Mouse (Mus musculus) heart, embryonic 11.5 days (tissue): ENCODE results near the gene Cacng2. TPM values are rescaled to one million over a fixed set of nuclear protein-coding genes. Genes with fewer than 3 reads are reported as not detected.

Experiments
- ATAC-seq: fragments of 200-750 bp; cut with Nextera tagmentation; replicated peaks from 2 replicates; pipeline ENCODE4 v1.8.0; 2017; ENCODE audit warnings: moderate library complexity; ENCODE audit not compliant: insufficient number of reproducible peaks, low FRiP score, low TSS enrichment
- H3K27ac ChIP-seq: fragments of 300-500 bp; sonication (generic); 2 replicates; pipeline ENCODE4 v1.5.1; 2014; ENCODE audit warnings: mild to moderate bottlenecking, low read depth, low read length
- H3K27me3 ChIP-seq: fragments of 300-500 bp; sonication (generic); 2 replicates; pipeline ENCODE4 v1.6.1; 2014; ENCODE audit warnings: mild to moderate bottlenecking, low read length, mixed read lengths; ENCODE audit not compliant: control insufficient read depth, insufficient read depth
- H3K36me3 ChIP-seq: fragments of 300-500 bp; sonication (generic); 2 replicates; pipeline ENCODE4 v1.6.1; 2014; ENCODE audit warnings: mild to moderate bottlenecking, low read length, moderate library complexity, mixed read lengths; ENCODE audit not compliant: control insufficient read depth, insufficient read depth
- H3K4me1 ChIP-seq: fragments of 300-500 bp; sonication (generic); 2 replicates; pipeline ENCODE4 v1.6.1; 2014; ENCODE audit warnings: low read length; ENCODE audit not compliant: control insufficient read depth, insufficient read depth
- H3K4me2 ChIP-seq: fragments of 300-500 bp; sonication (generic); 2 replicates; pipeline ENCODE4 v1.6.1; 2014; ENCODE audit warnings: mild to moderate bottlenecking, moderate library complexity
- H3K4me3 ChIP-seq: fragments of 300-500 bp; sonication (generic); 2 replicates; pipeline ENCODE4 v1.5.1; 2014; ENCODE audit warnings: low read depth, low read length
- H3K9ac ChIP-seq: fragments of 300-500 bp; sonication (generic); 2 replicates; pipeline ENCODE4 v1.6.1; 2014; ENCODE audit warnings: mild to moderate bottlenecking, low read depth, low read length, moderate library complexity
- H3K9me3 ChIP-seq: fragments of 300-500 bp; sonication (generic); replicated peaks from 2 replicates; pipeline ENCODE4 v1.6.1; 2016; ENCODE audit warnings: low read length; ENCODE audit not compliant: control insufficient read depth
- WGBS: fragments of 180-500 bp; shearing (Covaris S2); extraction: QIAGEN DNeasy Blood & Tissue Kit; methylation state at CpG from one replicate; pipeline ENCODE4 v1.1.7; 2014; ENCODE audit not compliant: insufficient replicate concordance; 5-methylcytosine and 5-hydroxymethylcytosine counted together
- polyA plus RNA-seq: library from polyadenylated mRNA; unstranded; fragments of >200 nt; fragmentation: Nextera tagmentation; extraction: Ambion mirVana; gene quantifications from 2 replicates; pipeline ENCODE4 v1.2.1, GENCODE M21; 2014

Cacng2 gene
- polyA plus RNA-seq, 1 experiment from 2014 or later, result 0.06 TPM

DNA sequence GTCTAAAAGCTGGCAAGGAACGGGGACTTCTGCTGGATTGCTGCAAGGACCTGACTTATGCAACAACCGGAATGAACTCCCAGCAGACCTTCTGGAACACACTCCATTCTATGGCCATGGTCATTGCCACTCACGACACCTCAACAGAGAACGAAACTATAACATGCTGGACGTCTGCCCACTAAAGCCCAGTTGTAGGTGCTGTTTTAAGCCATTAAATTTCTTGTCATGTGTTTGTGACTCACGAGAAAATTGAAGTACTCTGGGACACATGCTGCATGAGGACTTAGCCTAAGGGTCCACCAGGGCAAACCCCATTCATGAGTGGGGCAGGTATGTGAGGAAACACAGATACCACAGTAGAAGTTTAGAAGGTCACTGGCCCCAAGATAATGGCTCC is 159.1 kb downstream of the Cacng2 start:
- Histone ChIP-seq H3K36me3 (peaks cover 60% of the 10 kb centered on the region), H3K9me3 (no peaks in the 10 kb centered on the region), H3K27me3 (peaks cover 9% of the 10 kb centered on the region), H3K4me2 (no peak overlapping the region), H3K4me3 (no peak overlapping the region), H3K4me1 (peaks cover 11% of the 10 kb centered on the region), H3K9ac (no peak overlapping the region), H3K27ac (no peak overlapping the region)
- no peak for ATAC-seq
- 89% methylated on average over 6 of the region's 6 CpGs for WGBS

DNA sequence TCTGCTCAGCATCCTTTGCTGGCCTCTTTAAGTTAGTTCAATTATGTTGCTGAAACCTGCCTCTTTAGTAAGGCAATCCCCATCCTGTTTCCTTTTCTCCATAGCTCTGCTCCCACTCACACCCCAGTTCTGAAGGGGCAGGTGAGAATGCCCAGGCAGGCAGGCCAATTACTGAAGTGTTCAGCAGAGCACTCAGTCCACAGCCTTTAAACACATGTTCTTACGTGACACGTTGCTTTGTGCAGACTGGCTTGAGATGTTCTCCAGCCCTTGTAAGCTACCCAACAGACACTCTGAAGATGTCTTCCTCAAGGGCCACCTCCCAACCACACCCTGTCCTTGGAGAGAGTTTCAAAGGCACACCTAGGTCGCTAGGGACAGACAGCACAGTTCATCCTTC is 161.8 kb downstream of the Cacng2 start:
- H3K4me2 ChIP-seq, result no peak overlapping the region
- no peak for ATAC-seq
- H3K4me3 ChIP-seq, result no peak overlapping the region
- H3K9me3 ChIP-seq, result no peaks in the 10 kb centered on the region
- no peak overlapping the region for H3K27ac ChIP-seq
- peaks cover 12% of the 10 kb centered on the region for H3K4me1 ChIP-seq
- WGBS, result 57% methylated on average over 3 of the region's 3 CpGs
- peaks cover 36% of the 10 kb centered on the region for H3K36me3 ChIP-seq
- H3K9ac ChIP-seq, result no peak overlapping the region
- peaks cover 17% of the 10 kb centered on the region for H3K27me3 ChIP-seq

DNA sequence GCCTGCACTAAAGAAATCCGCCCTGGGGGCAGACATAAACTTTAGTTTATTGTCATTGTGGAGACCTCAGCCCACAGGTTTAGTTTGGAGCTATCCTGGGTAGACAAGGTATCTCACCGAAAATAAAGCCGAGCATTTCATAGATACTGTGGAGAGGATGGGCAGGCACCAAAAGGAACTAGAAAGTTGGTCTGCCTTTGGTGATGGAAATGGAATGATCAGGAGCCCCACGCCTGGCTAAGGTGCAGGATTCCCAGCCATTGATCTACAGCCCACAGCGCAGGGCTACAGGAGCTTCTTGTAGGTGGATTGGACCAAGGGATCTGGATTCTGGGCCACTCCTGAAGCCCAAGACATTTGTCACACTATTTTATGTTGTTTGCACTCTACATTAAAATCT is 162.2 kb downstream of the Cacng2 start:
- peaks cover 33% of the 10 kb centered on the region for H3K36me3 ChIP-seq
- 43% methylated on average over 5 of the region's 5 CpGs for WGBS

DNA sequence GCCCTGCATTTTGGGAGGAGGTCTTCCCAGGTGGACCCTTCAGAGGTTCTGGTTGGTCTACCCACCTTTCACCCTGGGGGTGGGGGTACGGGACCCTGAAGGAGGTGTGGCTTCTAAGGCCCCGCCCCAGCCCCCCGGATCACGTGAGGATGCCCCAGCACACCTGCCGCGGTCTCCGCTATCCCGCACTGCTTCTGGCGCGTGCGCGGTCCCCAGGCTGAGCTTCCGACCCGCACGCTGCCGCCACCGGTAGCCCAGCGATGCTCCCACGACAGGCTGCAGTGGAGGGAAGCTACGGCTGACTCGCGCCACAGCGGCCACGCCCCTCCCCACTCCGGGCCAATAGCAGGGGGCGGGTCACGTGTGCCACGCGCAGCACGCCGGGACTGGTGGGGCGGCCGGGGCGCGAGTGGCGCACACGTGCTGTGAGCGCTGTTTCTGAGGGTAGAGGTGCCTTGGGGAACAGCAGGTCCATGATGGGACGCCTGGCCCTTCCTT is 163.4 kb downstream of the Cacng2 start, which contains the start of gene Foxred2:
Foxred2 (minus strand) TSS at position 319 of the 498 bp plus-strand sequence.
- Histone ChIP-seq H3K27me3 (peaks cover 17% of the 10 kb centered on the region), H3K4me2 (peak within 1 kb of the TSS; percentile 88), H3K9me3 (no peaks in the 10 kb centered on the region), H3K27ac (no peak within 1 kb of the TSS), H3K4me1 (peaks cover 12% of the 10 kb centered on the region), H3K4me3 (peak within 1 kb of the TSS; percentile 55), H3K9ac (peak within 1 kb of the TSS; percentile 24; the same call in 1 of the 2 replicates), H3K36me3 (peaks cover 21% of the 10 kb centered on the region)
- peak; percentile 83 for ATAC-seq
- WGBS, result under 1% methylated on average over 38 of the region's 39 CpGs

More for the DNA sequence above, 162.2 kb downstream of the Cacng2 start:
- no peak overlapping the region for H3K27ac ChIP-seq
- H3K4me1 ChIP-seq, result peaks cover 12% of the 10 kb centered on the region
- peaks cover 17% of the 10 kb centered on the region for H3K27me3 ChIP-seq
- H3K4me2 ChIP-seq, result no peak overlapping the region
- H3K9ac ChIP-seq, result no peak overlapping the region
- no peak for ATAC-seq
- H3K9me3 ChIP-seq, result no peaks in the 10 kb centered on the region
- no peak overlapping the region for H3K4me3 ChIP-seq

DNA sequence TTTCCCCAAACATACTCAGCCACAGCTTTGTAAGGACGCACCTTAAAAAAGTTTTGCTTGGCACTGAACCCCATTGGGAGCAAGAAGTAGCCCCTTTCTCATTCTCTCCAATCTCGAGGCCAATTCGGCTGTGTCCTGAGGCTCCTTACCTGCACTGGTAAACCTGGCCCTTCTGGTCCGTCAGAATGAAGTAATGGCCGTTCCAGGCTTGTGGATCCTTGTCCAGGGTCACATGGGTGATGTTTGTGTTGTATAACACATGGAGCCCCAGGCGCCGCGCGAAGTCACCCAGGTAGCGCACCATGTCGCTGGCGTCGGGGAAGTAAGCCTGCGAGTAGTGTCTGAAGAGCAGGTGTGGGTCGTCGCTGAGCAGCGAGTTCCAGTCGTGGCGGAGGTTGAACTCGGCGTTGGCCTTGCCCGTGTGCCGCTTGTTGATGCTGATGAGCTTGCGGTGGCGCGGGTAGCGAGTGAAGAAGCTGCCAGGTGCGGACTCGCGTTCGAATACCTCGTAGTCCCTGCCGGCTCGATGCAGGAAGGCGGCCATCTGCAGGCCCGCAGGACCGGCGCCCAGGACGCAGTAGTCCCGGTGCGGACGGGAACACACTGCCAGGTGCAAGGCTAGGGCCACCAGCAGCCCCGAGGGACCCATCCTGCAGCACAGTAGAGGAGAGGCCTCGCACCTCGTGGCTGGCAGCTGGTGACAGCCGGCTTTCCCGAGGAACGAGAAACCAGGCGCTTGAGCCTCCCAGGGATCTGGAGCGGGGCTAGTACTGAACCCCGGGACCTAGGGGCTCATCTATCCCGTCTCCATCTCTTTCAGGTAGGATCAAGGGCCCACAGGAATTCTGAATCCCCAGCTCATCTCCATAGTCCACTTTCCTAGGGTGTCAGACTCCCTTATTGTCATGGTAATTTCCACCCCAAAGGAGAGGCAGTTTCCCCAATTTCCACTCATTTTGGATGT is 164.1 kb downstream of the Cacng2 start:
- Histone ChIP-seq H3K4me1 (peaks cover 12% of the 10 kb centered on the region), H3K9me3 (no peaks in the 10 kb centered on the region), H3K4me2 (peak overlapping the region; percentile 88), H3K4me3 (peak overlapping the region; percentile 55), H3K36me3 (peaks cover 18% of the 10 kb centered on the region), H3K9ac (peak overlapping the region; percentile 24; the same call in 1 of the 2 replicates), H3K27me3 (peaks cover 17% of the 10 kb centered on the region), H3K27ac (no peak overlapping the region)
- WGBS, result 9% methylated on average over 52 of the region's 52 CpGs
- ATAC-seq, result 0 out of 2 replicates have a peak, but pooled peaks have one; percentile 11

DNA sequence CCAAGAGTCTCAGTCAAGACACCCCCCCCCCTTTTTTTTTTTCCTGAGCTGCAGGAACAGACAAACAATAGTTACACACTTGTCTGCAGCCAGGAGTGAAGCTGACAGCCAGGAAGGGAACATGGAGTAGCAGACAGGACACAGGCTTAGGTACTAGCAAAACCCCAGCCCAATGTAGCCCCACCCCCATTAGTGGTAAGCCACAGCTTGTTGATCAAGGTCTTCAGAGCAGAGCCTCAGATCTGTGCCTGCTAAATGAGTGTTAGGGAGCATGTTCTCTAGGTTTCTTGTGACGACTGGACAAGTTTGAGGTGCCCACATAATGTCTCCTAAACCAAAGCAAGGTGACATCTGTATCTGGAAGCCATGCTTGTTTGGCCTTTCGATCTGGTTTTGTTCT is 165.5 kb downstream of the Cacng2 start:
- Histone ChIP-seq H3K9me3 (no peaks in the 10 kb centered on the region), H3K36me3 (peaks cover 8% of the 10 kb centered on the region), H3K9ac (no peak overlapping the region), H3K4me1 (peaks cover 12% of the 10 kb centered on the region), H3K4me3 (no peak overlapping the region), H3K27me3 (peaks cover 17% of the 10 kb centered on the region), H3K27ac (no peak overlapping the region), H3K4me2 (no peak overlapping the region)
- no peak for ATAC-seq
- whole genome bisulfite sequencing, result 78% methylated on average over 2 of the region's 2 CpGs

DNA sequence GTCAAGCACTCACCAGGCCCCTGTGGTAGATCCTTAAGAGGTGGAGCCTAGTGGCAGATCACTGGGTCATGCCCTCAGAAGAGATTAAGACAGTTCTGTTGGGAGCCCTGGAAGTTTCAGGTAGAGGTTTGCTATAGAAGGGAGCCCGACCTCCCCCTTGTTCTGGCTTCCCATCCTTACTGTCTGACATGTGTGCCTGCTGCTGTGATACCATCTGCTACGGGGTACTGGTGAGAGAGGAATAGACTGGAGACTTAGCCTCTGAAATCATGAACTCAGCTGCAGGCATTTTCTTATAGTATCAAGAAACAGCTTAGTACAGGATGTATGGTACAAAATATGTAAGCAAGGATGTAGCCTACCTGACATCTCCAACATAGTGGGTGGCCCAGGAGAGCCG is 166.9 kb downstream of the Cacng2 start:
- Histone ChIP-seq H3K4me2 (no peak overlapping the region), H3K27ac (no peak overlapping the region), H3K4me3 (no peak overlapping the region), H3K36me3 (no peaks in the 10 kb centered on the region), H3K4me1 (peaks cover 12% of the 10 kb centered on the region), H3K9ac (no peak overlapping the region), H3K9me3 (no peaks in the 10 kb centered on the region), H3K27me3 (peaks cover 17% of the 10 kb centered on the region)
- 74% methylated on average over 3 of the region's 3 CpGs for WGBS
- no peak for ATAC-seq

DNA sequence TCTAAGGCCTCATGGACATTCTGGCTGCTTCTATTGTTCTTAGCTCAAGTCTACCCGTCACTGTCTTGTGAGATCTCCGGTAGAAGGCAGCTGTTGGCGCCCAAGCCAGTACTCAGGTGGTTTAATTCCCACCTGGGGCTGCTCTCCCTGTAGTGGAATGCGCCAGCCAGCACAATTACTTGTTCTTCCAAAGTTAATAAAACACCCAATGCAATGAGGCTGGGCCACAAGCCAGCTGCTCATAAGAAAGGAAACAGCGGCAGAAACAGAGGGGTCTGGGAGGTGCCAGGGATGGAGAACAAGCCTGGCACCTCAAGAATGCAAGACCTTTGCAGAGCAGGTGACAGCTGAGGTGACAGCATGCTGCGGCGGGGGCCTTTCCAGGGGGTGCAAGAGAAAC is 170.8 kb downstream of the Cacng2 start:
- H3K9me3 ChIP-seq, result no peaks in the 10 kb centered on the region
- no peak overlapping the region for H3K4me2 ChIP-seq
- no peak overlapping the region for H3K9ac ChIP-seq
- ATAC-seq, result no peak
- H3K27me3 ChIP-seq, result no peaks in the 10 kb centered on the region
- no peaks in the 10 kb centered on the region for H3K4me1 ChIP-seq
- H3K36me3 ChIP-seq, result no peaks in the 10 kb centered on the region
- 84% methylated on average over 7 of the region's 7 CpGs for WGBS
- H3K4me3 ChIP-seq, result no peak overlapping the region
- no peak overlapping the region for H3K27ac ChIP-seq
